Mouse (Mus musculus) erythroblast, embryonic 14.5 days (primary cell): ENCODE results near the gene Rad50.

Experiments used
- GATA1 ChIP-seq: IDR thresholded peaks from 2 replicates; pipeline ENCODE4 v1.6.1; 2012; ENCODE audit warnings: low read length, inconsistent platforms, mixed read lengths
- TAL1 ChIP-seq: IDR thresholded peaks from 3 replicates; pipeline ENCODE4 v1.6.1; 2012; ENCODE audit warnings: low read length, inconsistent platforms, mixed read lengths

DNA sequence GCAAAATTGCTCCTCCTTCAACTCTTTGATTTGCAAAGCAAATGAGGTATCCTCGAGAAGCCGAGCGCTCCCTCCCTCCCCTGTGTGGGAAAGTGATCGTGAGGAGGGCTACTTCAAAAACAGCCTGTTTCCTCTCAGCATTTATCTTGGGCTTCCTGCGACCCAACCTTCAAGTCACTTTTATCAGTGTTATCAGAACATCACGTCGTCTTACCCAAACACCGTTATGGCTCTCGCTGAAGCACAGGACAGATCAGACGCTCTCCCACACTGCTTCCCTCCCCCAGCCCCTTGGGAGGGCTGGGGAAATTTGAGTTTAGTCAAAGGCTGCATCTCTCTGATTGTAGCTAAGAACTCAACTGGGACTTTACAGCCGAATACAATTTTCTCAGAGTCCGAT, 101.5 kb downstream of the Rad50 start:
- TF ChIP-seq GATA1 (no peak), TAL1 (no peak)
